Mouse (Mus musculus): Measurements from ENCODE around the gene Npm3. TPM values are rescaled to one million over a fixed set of nuclear protein-coding genes. Genes with fewer than 3 reads are reported as not detected.

The Npm3 gene
- polyA plus RNA-seq (2015; fragmentation: Nextera tagmentation; extraction: Ambion mirVana): 13.9 and 15.4 TPM in 2 replicates

DNA sequence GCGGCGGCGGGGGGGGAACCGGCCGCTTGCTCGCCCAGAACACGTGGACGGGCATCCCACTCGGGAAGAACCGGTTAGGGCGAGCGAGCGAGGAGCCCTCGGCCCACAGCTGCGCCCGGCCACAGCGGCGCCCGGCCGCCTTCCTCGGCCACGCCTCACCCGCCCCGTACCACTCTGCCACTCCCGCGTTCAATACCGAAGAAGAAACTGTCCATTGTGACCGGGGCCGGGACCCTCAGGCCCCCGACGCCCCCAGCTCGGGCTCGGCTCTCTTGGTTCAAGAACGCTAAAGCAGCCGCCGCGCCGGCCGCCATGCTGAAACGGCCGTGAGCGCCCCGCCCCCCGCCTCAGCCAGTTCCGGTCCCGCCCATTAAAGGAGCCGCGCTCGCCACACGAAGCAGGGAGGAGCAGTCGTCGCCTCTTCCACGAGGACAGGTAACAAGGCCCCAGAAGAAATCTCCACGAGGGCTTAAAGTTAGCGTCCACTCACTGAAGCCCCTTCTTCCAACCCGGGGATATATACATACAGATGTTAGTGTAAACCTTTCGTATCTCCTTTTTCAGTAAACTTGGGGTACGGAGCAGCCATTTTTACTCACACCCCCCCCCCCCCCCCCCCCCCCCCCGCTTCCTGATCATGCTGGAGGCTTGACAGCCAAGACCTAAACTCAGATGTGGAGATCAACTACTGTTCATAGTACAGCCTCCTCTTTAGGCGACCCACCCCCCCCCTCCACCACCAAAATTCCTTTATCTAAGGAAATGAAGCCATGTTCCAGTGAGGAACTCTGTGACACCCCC is at the start of gene Npm3:
TSS of gene Npm3 (minus strand) at position 349 of the 801 bp plus-strand sequence.
- peaks cover 42% of the 10 kb centered on the region for H3K36me3 ChIP-seq
- ATAC-seq (ENCODE audit: low read depth): peak; percentile 80

GRCm38 (mm10) chr19:45796879-45797278 is 47.5 kb upstream of the Npm3 start:
- Histone ChIP-seq H3K4me1 (replicated peaks) (peaks cover 19% of the 10 kb centered on the region), H3K9me3 (replicated peaks) (no peaks in the 10 kb centered on the region; the same call in 1 of the 2 replicates), H3K36me3 (no peaks in the 10 kb centered on the region), H3K27me3 (no peaks in the 10 kb centered on the region), H3K9ac (no peak overlapping the region), H3K4me2 (no peak overlapping the region), H3K4me3 (replicated peaks) (no peak overlapping the region), H3K27ac (no peak overlapping the region)
- DNase-seq (no peak), ATAC-seq (ENCODE audit: low read depth) (no peak)
- 84% methylated on average over 15 of the region's 15 CpGs for WGBS (ENCODE audit: insufficient replicate concordance)

More for the DNA sequence above, at the start of gene Npm3:
- under 1% methylated on average over 59 of the region's 60 CpGs for WGBS (ENCODE audit: insufficient replicate concordance)
- Histone ChIP-seq H3K27ac (peak within 1 kb of the TSS; percentile 63), H3K27me3 (peaks cover 22% of the 10 kb centered on the region), H3K4me3 (replicated peaks) (peak within 1 kb of the TSS; percentile 94), H3K4me1 (replicated peaks) (peaks cover 42% of the 10 kb centered on the region), H3K9ac (peak within 1 kb of the TSS; percentile 93), H3K9me3 (replicated peaks) (no peaks in the 10 kb centered on the region), H3K4me2 (peak within 1 kb of the TSS; percentile 96)
- peak; percentile 77 for DNase-seq

- DNase-seq: peak; percentile 53
- H3K27ac ChIP-seq: no peak overlapping the region; the same call in 1 of the 2 replicates
- H3K27me3 ChIP-seq: no peaks in the 10 kb centered on the region
- no peak overlapping the region for H3K9ac ChIP-seq
- no peaks in the 10 kb centered on the region; the same call in 1 of the 2 replicates for H3K9me3 ChIP-seq (replicated peaks)
- H3K4me1 ChIP-seq (replicated peaks): peaks cover 17% of the 10 kb centered on the region
- WGBS (ENCODE audit: insufficient replicate concordance): 26% methylated on average over 15 of the region's 15 CpGs
- peak; percentile 67 for ATAC-seq (ENCODE audit: low read depth)
- H3K4me3 ChIP-seq (replicated peaks): peak overlapping the region; percentile 2; the same call in 1 of the 2 replicates
- H3K36me3 ChIP-seq: no peaks in the 10 kb centered on the region
- peak overlapping the region; percentile 52 for H3K4me2 ChIP-seq
These were observed 46.7 kb upstream of the Npm3 start for GRCm38 (mm10) chr19:45796061-45796556.

DNA sequence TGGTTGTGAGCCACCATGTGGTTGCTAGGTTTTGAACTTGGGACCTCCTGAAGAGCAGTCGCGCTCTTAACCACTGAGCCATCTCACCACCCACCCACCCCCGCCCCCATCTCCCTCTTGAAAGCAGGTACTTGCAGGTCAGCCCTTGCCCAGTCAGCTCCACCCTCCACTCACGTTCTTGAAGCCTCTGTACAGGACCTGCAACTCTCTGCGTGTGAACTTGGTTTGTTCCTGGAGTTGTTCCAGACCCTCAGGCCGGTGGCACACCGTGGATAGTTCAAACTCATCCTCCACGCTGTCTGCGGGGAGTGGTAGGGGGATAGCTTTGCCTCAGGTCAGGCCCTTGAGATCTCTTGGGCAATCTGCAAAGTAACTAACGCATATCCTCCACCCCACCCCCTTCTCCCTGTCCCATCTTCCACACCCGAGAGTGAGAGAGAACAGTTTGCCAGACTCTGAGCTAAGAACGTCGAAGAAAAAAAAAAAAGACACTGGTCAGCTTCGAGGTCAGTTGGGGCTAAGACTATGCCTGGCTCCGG is 46.1 kb upstream of the Npm3 start:
- ATAC-seq (ENCODE audit: low read depth): no peak
- no peaks in the 10 kb centered on the region; the same call in 1 of the 2 replicates for H3K9me3 ChIP-seq (replicated peaks)
- no peaks in the 10 kb centered on the region for H3K27me3 ChIP-seq
- WGBS (ENCODE audit: insufficient replicate concordance): 32% methylated on average over 15 of the region's 15 CpGs
- H3K36me3 ChIP-seq: no peaks in the 10 kb centered on the region
- 0 out of 2 replicates have a peak overlapping the region, but pooled peaks have one; percentile 2 for H3K4me3 ChIP-seq (replicated peaks)
- DNase-seq: no peak
- peaks cover 24% of the 10 kb centered on the region for H3K4me1 ChIP-seq (replicated peaks)
- H3K4me2 ChIP-seq: peak overlapping the region; percentile 52
- H3K9ac ChIP-seq: no peak overlapping the region
- no peak overlapping the region for H3K27ac ChIP-seq

DNA sequence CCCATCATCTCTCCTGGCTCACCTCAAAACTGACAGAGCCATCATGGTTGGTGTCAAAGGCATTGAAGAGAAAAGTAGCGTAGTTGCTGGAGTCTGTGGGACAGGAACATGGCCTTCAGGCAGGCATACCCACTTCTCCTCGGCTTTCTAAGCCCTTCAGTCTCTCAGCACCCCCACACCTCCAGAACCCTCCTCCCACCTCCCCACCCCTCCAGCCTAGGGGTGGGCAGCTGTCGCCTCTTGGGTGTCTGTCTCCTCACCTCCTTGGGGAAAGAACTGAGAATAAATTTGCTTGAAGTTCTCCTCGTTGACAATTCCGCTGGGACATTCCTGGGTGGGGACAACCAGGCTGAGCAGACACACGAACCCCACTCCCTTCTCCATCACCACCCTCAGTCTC is 45.3 kb upstream of the Npm3 start:
- no peak for ATAC-seq (ENCODE audit: low read depth)
- no peak overlapping the region for H3K27ac ChIP-seq
- WGBS (ENCODE audit: insufficient replicate concordance): 75% methylated on average over 6 of the region's 6 CpGs
- peaks cover 31% of the 10 kb centered on the region for H3K4me1 ChIP-seq (replicated peaks)
- H3K4me2 ChIP-seq: no peak overlapping the region
- H3K27me3 ChIP-seq: no peaks in the 10 kb centered on the region
- no peaks in the 10 kb centered on the region; the same call in 1 of the 2 replicates for H3K9me3 ChIP-seq (replicated peaks)
- H3K36me3 ChIP-seq: no peaks in the 10 kb centered on the region
- no peak overlapping the region for H3K4me3 ChIP-seq (replicated peaks)
- DNase-seq: no peak
- no peak overlapping the region for H3K9ac ChIP-seq

DNA sequence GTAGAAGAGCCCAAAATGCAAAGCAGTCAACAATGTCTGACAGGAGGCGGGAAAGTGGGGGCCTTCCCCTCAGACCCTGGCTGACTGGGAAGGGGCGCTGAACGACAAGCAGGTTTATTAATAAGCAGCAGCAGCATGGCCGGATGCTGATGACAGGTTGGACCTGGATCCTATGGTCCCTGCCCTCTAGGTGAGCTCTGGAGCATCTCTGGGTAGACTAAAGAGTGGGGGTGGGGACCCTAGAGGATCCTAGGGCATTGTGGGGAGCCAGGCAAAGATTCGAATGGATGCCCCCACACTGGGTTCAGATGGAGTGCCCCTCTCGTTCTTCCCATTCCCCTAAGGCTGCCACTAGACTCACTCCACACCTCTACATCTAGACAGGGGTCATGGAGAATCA is 43.0 kb upstream of the Npm3 start:
- ATAC-seq (ENCODE audit: low read depth) (no peak), DNase-seq (no peak)
- Histone ChIP-seq H3K27ac (peak overlapping the region; percentile 29; the same call in 1 of the 2 replicates), H3K9ac (no peak overlapping the region), H3K4me1 (replicated peaks) (peaks cover 47% of the 10 kb centered on the region), H3K4me2 (no peak overlapping the region), H3K36me3 (no peaks in the 10 kb centered on the region), H3K9me3 (replicated peaks) (no peaks in the 10 kb centered on the region), H3K27me3 (no peaks in the 10 kb centered on the region), H3K4me3 (replicated peaks) (no peak overlapping the region)
- WGBS (ENCODE audit: insufficient replicate concordance): 77% methylated on average over 6 of the region's 6 CpGs

- peaks cover 38% of the 10 kb centered on the region for H3K4me1 ChIP-seq (replicated peaks)
- peak; percentile 97 for ATAC-seq (ENCODE audit: low read depth)
- H3K4me2 ChIP-seq: peak overlapping the region; percentile 52
- H3K27me3 ChIP-seq: no peaks in the 10 kb centered on the region
- H3K9me3 ChIP-seq (replicated peaks): no peaks in the 10 kb centered on the region
- peak overlapping the region; percentile 92 for H3K27ac ChIP-seq
- peak overlapping the region; percentile 15; the same call in 1 of the 2 replicates for H3K4me3 ChIP-seq (replicated peaks)
- peak; percentile 67 for DNase-seq
- peak overlapping the region; percentile 37; the same call in 1 of the 2 replicates for H3K9ac ChIP-seq
- H3K36me3 ChIP-seq: no peaks in the 10 kb centered on the region
- 52% methylated on average over 13 of the region's 13 CpGs for WGBS (ENCODE audit: insufficient replicate concordance)
These were observed 40.8 kb upstream of the Npm3 start for GRCm38 (mm10) chr19:45789888-45790874.

- no peaks in the 10 kb centered on the region for H3K9me3 ChIP-seq (replicated peaks)
- no peaks in the 10 kb centered on the region for H3K27me3 ChIP-seq
- no peak for ATAC-seq (ENCODE audit: low read depth)
- H3K4me3 ChIP-seq (replicated peaks): no peak overlapping the region
- no peak overlapping the region for H3K9ac ChIP-seq
- no peaks in the 10 kb centered on the region for H3K36me3 ChIP-seq
- peak overlapping the region; percentile 92 for H3K27ac ChIP-seq
- H3K4me2 ChIP-seq: no peak overlapping the region
- peaks cover 42% of the 10 kb centered on the region for H3K4me1 ChIP-seq (replicated peaks)
- no peak for DNase-seq
- 84% methylated on average over 7 of the region's 7 CpGs for WGBS (ENCODE audit: insufficient replicate concordance)
These were observed 40.0 kb upstream of the Npm3 start for GRCm38 (mm10) chr19:45789365-45789764.

DNA sequence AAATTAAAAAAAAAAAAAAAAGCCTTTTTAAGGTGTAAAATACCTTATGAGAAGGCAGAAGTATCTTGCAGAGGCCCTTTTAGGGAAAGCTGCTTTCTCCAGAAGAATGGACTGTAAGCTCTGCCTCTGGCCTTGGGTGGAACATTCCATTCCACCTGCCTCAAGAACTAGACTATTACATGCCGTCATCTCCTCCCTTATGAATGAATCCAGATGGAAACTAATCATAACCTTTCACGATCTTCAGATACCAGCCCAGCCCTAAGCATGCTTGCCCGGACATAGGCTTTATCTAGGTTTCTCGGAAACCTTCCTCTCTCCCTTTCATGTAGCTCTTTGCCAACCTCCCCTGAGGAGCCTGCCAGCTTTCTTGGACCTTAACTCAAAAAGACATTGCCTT is 38.9 kb upstream of the Npm3 start:
- no peak overlapping the region for H3K9ac ChIP-seq
- H3K36me3 ChIP-seq: no peaks in the 10 kb centered on the region
- H3K4me2 ChIP-seq: no peak overlapping the region
- no peak for DNase-seq
- H3K27me3 ChIP-seq: no peaks in the 10 kb centered on the region
- 40% methylated on average over 4 of the region's 4 CpGs for WGBS (ENCODE audit: insufficient replicate concordance)
- no peak for ATAC-seq (ENCODE audit: low read depth)
- no peak overlapping the region for H3K4me3 ChIP-seq (replicated peaks)
- peak overlapping the region; percentile 92; the same call in 1 of the 2 replicates for H3K27ac ChIP-seq
- H3K4me1 ChIP-seq (replicated peaks): peaks cover 47% of the 10 kb centered on the region
- no peaks in the 10 kb centered on the region for H3K9me3 ChIP-seq (replicated peaks)

- DNase-seq: no peak
- no peaks in the 10 kb centered on the region for H3K27me3 ChIP-seq
- no peak for ATAC-seq (ENCODE audit: low read depth)
These were observed 38.1 kb upstream of the Npm3 start for GRCm38 (mm10) chr19:45787450-45787849.

More at GRCm38 (mm10) chr19:45787450-45787849, 38.1 kb upstream of the Npm3 start:
- Histone ChIP-seq H3K36me3 (no peaks in the 10 kb centered on the region), H3K4me1 (replicated peaks) (peaks cover 47% of the 10 kb centered on the region), H3K27ac (no peak overlapping the region), H3K4me2 (no peak overlapping the region), H3K9me3 (replicated peaks) (no peaks in the 10 kb centered on the region), H3K4me3 (replicated peaks) (no peak overlapping the region), H3K9ac (no peak overlapping the region)
- WGBS (ENCODE audit: insufficient replicate concordance): 75% methylated on average over 3 of the region's 3 CpGs

Measured in liver, embryonic 13.5 days (tissue).